Mouse (Mus musculus) cerebellum, postnatal 10 days (tissue): ENCODE measurements around the gene Nfkb2.

Experiments
- DNase-seq, 2 experiments: peaks; one replicate each; pipeline ENCODE4 v3.0.0; 2021; ENCODE audit warnings: mixed read lengths in 2 of 2

The Nfkb2 gene

GRCm38 (mm10) chr19:46304216-46304841 is at the start of gene Nfkb2:
TSS of gene Nfkb2 (plus strand) at chr19:46304320.
- peak; percentile 89 to 91 for DNase-seq

- DNase-seq: no peak
Measured at GRCm38 (mm10) chr19:46264762-46265161, 39.4 kb upstream of the Nfkb2 start.

- DNase-seq: peak; percentile 30 to 38
Measured at GRCm38 (mm10) chr19:46275307-46275706, 28.8 kb upstream of the Nfkb2 start.

GRCm38 (mm10) chr19:46282081-46282849 is 21.9 kb upstream of the Nfkb2 start:
- DNase-seq: peak in 1 of 2 experiments; percentile 15

GRCm38 (mm10) chr19:46284686-46285085 is 19.4 kb upstream of the Nfkb2 start:
- DNase-seq: peak; percentile 38 to 42

GRCm38 (mm10) chr19:46285631-46286030 is 18.5 kb upstream of the Nfkb2 start:
- DNase-seq: peak in 1 of 2 experiments; percentile 15

- DNase-seq: peak; percentile 88 to 92
Measured at GRCm38 (mm10) chr19:46286047-46286446, 18.1 kb upstream of the Nfkb2 start.

- DNase-seq: peak in 1 of 2 experiments; percentile 9
Measured at GRCm38 (mm10) chr19:46286926-46287325, 17.2 kb upstream of the Nfkb2 start.

- no peak for DNase-seq
Measured at GRCm38 (mm10) chr19:46287566-46287965, 16.6 kb upstream of the Nfkb2 start.

GRCm38 (mm10) chr19:46290535-46291105 is 13.5 kb upstream of the Nfkb2 start:
- DNase-seq: peak; percentile 50 to 51

- no peak for DNase-seq
Measured at GRCm38 (mm10) chr19:46296938-46297337, 7.2 kb upstream of the Nfkb2 start.

GRCm38 (mm10) chr19:46300294-46301045 is 3.6 kb upstream of the Nfkb2 start:
- no peak for DNase-seq

GRCm38 (mm10) chr19:46302551-46302950 is 1.6 kb upstream of the Nfkb2 start:
- DNase-seq: no peak

- DNase-seq: no peak
Measured at GRCm38 (mm10) chr19:46303251-46304215, 587 bp upstream of the Nfkb2 start.

- DNase-seq: peak in 1 of 2 experiments; percentile 33
Measured at GRCm38 (mm10) chr19:46304908-46305333, 801 bp downstream of the Nfkb2 start.

GRCm38 (mm10) chr19:46305432-46306267 is 1.5 kb downstream of the Nfkb2 start:
- DNase-seq: peak; percentile 67 to 79

- DNase-seq: no peak
Measured at GRCm38 (mm10) chr19:46306268-46306610, 2.1 kb downstream of the Nfkb2 start.

GRCm38 (mm10) chr19:46306751-46307289 is 2.7 kb downstream of the Nfkb2 start:
- DNase-seq: no peak

GRCm38 (mm10) chr19:46307781-46308180 is 3.7 kb downstream of the Nfkb2 start:
- peak in 1 of 2 experiments; percentile 20 for DNase-seq

GRCm38 (mm10) chr19:46308303-46308702 is 4.2 kb downstream of the Nfkb2 start:
- peak in 1 of 2 experiments; percentile 8 for DNase-seq
